Mouse (Mus musculus): ENCODE results near the gene Mpig6b. TPM values are rescaled to one million over a fixed set of nuclear protein-coding genes. Genes with fewer than 3 reads are reported as not detected.

Gene Mpig6b
- polyA plus RNA-seq (2016; fragmentation: Nextera tagmentation; extraction: Ambion mirVana): 0.63 and 1.0 TPM in 2 replicates

GRCm38 (mm10) chr17:35066084-35066483, at the start of gene Mpig6b:
Gene Mpig6b, minus strand, starts transcription at chr17:35066184.
- peaks cover 20% of the 10 kb centered on the region for H3K36me3 ChIP-seq
- WGBS: 41% methylated on average over 10 of the region's 10 CpGs
- H3K9me3 ChIP-seq: no peaks in the 10 kb centered on the region
- no peak for DNase-seq (ENCODE audit: low spot score)
- peak within 1 kb of the TSS; percentile 69 for H3K27ac ChIP-seq
- peak within 1 kb of the TSS; percentile 56 for H3K4me3 ChIP-seq
- H3K4me1 ChIP-seq: peaks cover 28% of the 10 kb centered on the region
- H3K27me3 ChIP-seq (ENCODE audit: insufficient read depth, poor library complexity, severe bottlenecking): peaks cover 69% of the 10 kb centered on the region

GRCm38 (mm10) chr17:35115046-35116019, 49.3 kb upstream of the Mpig6b start, which contains the start of gene Ly6g5b:
Gene Ly6g5b, minus strand, starts transcription at chr17:35115428.
- H3K4me1 ChIP-seq: peaks cover 12% of the 10 kb centered on the region; the same call in 1 of the 2 replicates
- DNase-seq (ENCODE audit: low spot score): no peak
- H3K9me3 ChIP-seq: no peaks in the 10 kb centered on the region
- 87% methylated on average over 8 of the region's 8 CpGs for WGBS
- H3K27ac ChIP-seq: no peak within 1 kb of the TSS
- peaks cover 55% of the 10 kb centered on the region for H3K36me3 ChIP-seq
- no peaks in the 10 kb centered on the region for H3K27me3 ChIP-seq (ENCODE audit: insufficient read depth, poor library complexity, severe bottlenecking)
- H3K4me3 ChIP-seq: no peak within 1 kb of the TSS

DNA sequence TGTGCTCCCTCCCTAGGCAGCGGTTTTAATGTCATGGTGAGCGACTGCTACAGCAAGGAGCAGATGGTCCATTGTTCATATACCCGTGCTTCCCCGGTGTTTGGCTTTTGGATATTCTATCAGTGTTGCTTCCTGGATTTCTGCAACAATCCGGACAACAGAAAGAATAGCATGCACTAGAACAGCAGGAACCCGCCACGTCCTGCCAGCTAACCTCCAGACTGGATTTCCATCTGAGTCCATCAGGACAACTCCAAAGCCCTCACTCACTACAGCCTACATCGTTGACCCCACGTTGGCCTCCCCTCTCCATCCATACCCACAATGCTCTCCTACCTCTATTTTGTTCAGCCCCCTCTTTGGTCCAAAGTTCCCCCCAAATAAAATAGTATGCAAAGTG, 45.8 kb upstream of the Mpig6b start:
- no peak overlapping the region for H3K4me3 ChIP-seq
- 66% methylated on average over 9 of the region's 9 CpGs for WGBS
- H3K36me3 ChIP-seq: peaks cover 28% of the 10 kb centered on the region
- no peak for DNase-seq (ENCODE audit: low spot score)
- peaks cover 7% of the 10 kb centered on the region; the same call in 1 of the 2 replicates for H3K4me1 ChIP-seq
- no peaks in the 10 kb centered on the region for H3K9me3 ChIP-seq
- H3K27me3 ChIP-seq (ENCODE audit: insufficient read depth, poor library complexity, severe bottlenecking): no peaks in the 10 kb centered on the region
- H3K27ac ChIP-seq: peak overlapping the region; percentile 69

GRCm38 (mm10) chr17:35108097-35108496, 42.1 kb upstream of the Mpig6b start, which contains the start of gene Ly6g5c:
Gene Ly6g5c, plus strand, starts transcription at chr17:35108279.
- H3K27ac ChIP-seq: no peak within 1 kb of the TSS
- no peaks in the 10 kb centered on the region for H3K27me3 ChIP-seq (ENCODE audit: insufficient read depth, poor library complexity, severe bottlenecking)
- no peak for DNase-seq (ENCODE audit: low spot score)
- peaks cover 20% of the 10 kb centered on the region for H3K4me1 ChIP-seq
- no peak within 1 kb of the TSS for H3K4me3 ChIP-seq
- no peaks in the 10 kb centered on the region for H3K9me3 ChIP-seq
- 78% methylated on average over 6 of the region's 6 CpGs for WGBS
- peaks cover 17% of the 10 kb centered on the region for H3K36me3 ChIP-seq

DNA sequence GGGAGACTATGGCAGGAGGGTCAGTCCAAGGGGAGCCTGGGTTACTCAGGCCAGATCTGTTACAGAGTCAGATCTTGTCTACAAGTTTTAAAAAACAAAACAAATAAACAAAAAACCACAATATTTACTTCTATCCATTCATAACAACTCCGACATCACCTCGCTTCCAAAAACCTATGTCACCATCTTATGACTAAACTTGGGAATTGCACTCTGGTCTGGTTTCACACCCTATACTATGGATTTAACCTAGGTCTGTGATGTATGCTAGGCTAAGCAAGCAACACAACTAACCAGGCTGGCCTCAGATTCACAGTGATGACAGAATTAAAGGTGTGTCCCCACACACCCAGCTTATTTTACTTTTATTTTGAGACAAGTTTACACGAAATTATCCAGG, 40.5 kb upstream of the Mpig6b start:
- WGBS: 61% methylated on average over 3 of the region's 3 CpGs
- H3K9me3 ChIP-seq: no peaks in the 10 kb centered on the region
- H3K27me3 ChIP-seq (ENCODE audit: insufficient read depth, poor library complexity, severe bottlenecking): no peaks in the 10 kb centered on the region
- H3K4me1 ChIP-seq: peaks cover 31% of the 10 kb centered on the region
- H3K4me3 ChIP-seq: no peak overlapping the region
- H3K27ac ChIP-seq: no peak overlapping the region
- H3K36me3 ChIP-seq: peaks cover 32% of the 10 kb centered on the region
- DNase-seq (ENCODE audit: low spot score): no peak

DNA sequence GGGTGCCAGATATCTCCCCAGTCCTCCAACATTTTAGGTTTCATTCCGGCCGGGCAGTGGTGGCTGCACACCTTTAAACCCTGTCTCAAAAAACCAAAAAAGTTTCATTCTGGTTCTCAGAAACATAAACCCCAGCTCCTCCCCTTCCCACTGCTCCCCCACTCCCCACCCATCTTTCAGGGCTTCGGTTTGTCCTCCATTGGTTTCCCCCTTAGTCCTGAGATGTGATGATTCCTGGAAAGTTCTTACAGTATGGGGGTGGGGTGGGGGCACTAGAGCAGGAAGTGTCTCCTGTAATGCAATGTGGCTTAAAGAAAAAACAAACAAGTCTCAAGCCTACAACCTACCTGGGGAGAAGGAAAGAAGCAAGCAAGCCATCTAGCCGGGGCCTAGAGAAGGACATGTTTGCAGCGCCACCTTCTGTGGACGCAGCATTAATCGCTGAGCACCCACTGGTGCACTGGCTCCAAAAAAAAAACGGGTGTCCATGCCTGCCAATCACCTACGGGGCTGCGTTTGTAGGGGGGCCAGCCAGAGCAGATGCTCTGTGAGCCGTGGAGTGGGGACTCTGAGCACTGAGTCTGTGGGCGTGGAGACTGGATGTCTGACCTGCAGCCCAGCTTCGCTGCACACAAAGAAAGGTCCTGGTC, 39.9 kb upstream of the Mpig6b start:
- Histone ChIP-seq H3K27ac (peak overlapping the region; percentile 69; the same call in 1 of the 2 replicates), H3K4me3 (peak overlapping the region; percentile 22; the same call in 1 of the 2 replicates), H3K4me1 (peaks cover 27% of the 10 kb centered on the region), H3K9me3 (no peaks in the 10 kb centered on the region), H3K27me3 (ENCODE audit: insufficient read depth, poor library complexity, severe bottlenecking) (no peaks in the 10 kb centered on the region), H3K36me3 (peaks cover 39% of the 10 kb centered on the region)
- no peak for DNase-seq (ENCODE audit: low spot score)
- WGBS: 30% methylated on average over 13 of the region's 13 CpGs

- H3K27ac ChIP-seq: no peak overlapping the region
- WGBS: 58% methylated on average over 6 of the region's 6 CpGs
Observed at GRCm38 (mm10) chr17:35104754-35105153, 38.8 kb upstream of the Mpig6b start.

GRCm38 (mm10) chr17:35104079-35104478, 38.1 kb upstream of the Mpig6b start:
- Histone ChIP-seq H3K36me3 (peaks cover 57% of the 10 kb centered on the region), H3K9me3 (no peaks in the 10 kb centered on the region)
- WGBS: 84% methylated on average over 7 of the region's 7 CpGs

More at GRCm38 (mm10) chr17:35104754-35105153, 38.8 kb upstream of the Mpig6b start:
- no peaks in the 10 kb centered on the region for H3K27me3 ChIP-seq (ENCODE audit: insufficient read depth, poor library complexity, severe bottlenecking)
- no peak for DNase-seq (ENCODE audit: low spot score)
- H3K36me3 ChIP-seq: peaks cover 50% of the 10 kb centered on the region
- H3K4me3 ChIP-seq: no peak overlapping the region
- peaks cover 37% of the 10 kb centered on the region for H3K4me1 ChIP-seq
- no peaks in the 10 kb centered on the region for H3K9me3 ChIP-seq

GRCm38 (mm10) chr17:35103221-35103690, 37.3 kb upstream of the Mpig6b start:
- no peaks in the 10 kb centered on the region for H3K27me3 ChIP-seq (ENCODE audit: insufficient read depth, poor library complexity, severe bottlenecking)
- WGBS: 64% methylated on average over 6 of the region's 6 CpGs
- no peak overlapping the region for H3K4me3 ChIP-seq
- no peaks in the 10 kb centered on the region for H3K9me3 ChIP-seq
- no peak overlapping the region for H3K27ac ChIP-seq
- no peak for DNase-seq (ENCODE audit: low spot score)
- peaks cover 38% of the 10 kb centered on the region for H3K4me1 ChIP-seq
- peaks cover 65% of the 10 kb centered on the region for H3K36me3 ChIP-seq

More at GRCm38 (mm10) chr17:35104079-35104478, 38.1 kb upstream of the Mpig6b start:
- H3K27me3 ChIP-seq (ENCODE audit: insufficient read depth, poor library complexity, severe bottlenecking): no peaks in the 10 kb centered on the region
- no peak for DNase-seq (ENCODE audit: low spot score)
- H3K27ac ChIP-seq: no peak overlapping the region; the same call in 1 of the 2 replicates
- peaks cover 38% of the 10 kb centered on the region for H3K4me1 ChIP-seq
- no peak overlapping the region for H3K4me3 ChIP-seq

- no peak for DNase-seq (ENCODE audit: low spot score)
- Histone ChIP-seq H3K36me3 (peaks cover 71% of the 10 kb centered on the region), H3K4me1 (peaks cover 38% of the 10 kb centered on the region), H3K27ac (peak overlapping the region; percentile 19; the same call in 1 of the 2 replicates), H3K4me3 (no peak overlapping the region), H3K27me3 (ENCODE audit: insufficient read depth, poor library complexity, severe bottlenecking) (no peaks in the 10 kb centered on the region), H3K9me3 (no peaks in the 10 kb centered on the region)
- WGBS: 81% methylated on average over 8 of the region's 8 CpGs
Observed at GRCm38 (mm10) chr17:35102299-35102698, 36.3 kb upstream of the Mpig6b start.

DNA sequence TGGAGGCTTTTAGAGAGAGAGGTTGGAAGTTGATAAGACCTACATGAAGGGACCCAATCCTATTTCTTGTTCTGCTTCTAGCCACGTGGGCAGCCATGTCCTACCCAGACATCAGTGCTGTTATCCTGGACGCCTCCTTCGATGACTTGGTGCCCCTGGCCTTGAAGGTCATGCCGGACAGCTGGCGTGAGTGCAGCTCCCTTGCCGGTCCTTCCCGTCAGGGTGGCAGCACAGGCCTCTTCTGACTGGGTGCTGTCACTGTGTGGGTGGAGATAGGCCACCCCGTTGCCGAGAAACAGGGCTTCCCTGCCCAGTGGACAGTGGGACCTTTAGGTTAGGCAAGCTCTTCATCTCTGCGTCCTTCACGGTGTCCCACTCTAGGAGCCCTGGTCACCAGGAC, 35.2 kb upstream of the Mpig6b start:
- peaks cover 36% of the 10 kb centered on the region for H3K4me1 ChIP-seq
- 85% methylated on average over 11 of the region's 11 CpGs for WGBS
- H3K9me3 ChIP-seq: no peaks in the 10 kb centered on the region
- H3K4me3 ChIP-seq: no peak overlapping the region
- H3K27me3 ChIP-seq (ENCODE audit: insufficient read depth, poor library complexity, severe bottlenecking): no peaks in the 10 kb centered on the region
- no peak overlapping the region for H3K27ac ChIP-seq
- no peak for DNase-seq (ENCODE audit: low spot score)
- peaks cover 82% of the 10 kb centered on the region for H3K36me3 ChIP-seq

- peaks cover 31% of the 10 kb centered on the region for H3K4me1 ChIP-seq
- no peaks in the 10 kb centered on the region for H3K27me3 ChIP-seq (ENCODE audit: insufficient read depth, poor library complexity, severe bottlenecking)
- H3K4me3 ChIP-seq: no peak overlapping the region
- H3K36me3 ChIP-seq: peaks cover 90% of the 10 kb centered on the region
- whole genome bisulfite sequencing: 63% methylated on average over 10 of the region's 10 CpGs
- H3K27ac ChIP-seq: peak overlapping the region; percentile 3; the same call in 1 of the 2 replicates
- no peak for DNase-seq (ENCODE audit: low spot score)
- H3K9me3 ChIP-seq: no peaks in the 10 kb centered on the region
Observed at GRCm38 (mm10) chr17:35100196-35100765, 34.3 kb upstream of the Mpig6b start.
